Mouse (Mus musculus) lung, embryonic 14.5 days (tissue): ENCODE measurements around the gene Aif1. TPM values are rescaled to one million over a fixed set of nuclear protein-coding genes. Genes with fewer than 3 reads are reported as not detected.
A peak's percentile ranks its signal among the peaks of the same experiment; 100 is the strongest.

Experiments
- ATAC-seq: fragments of 200-750 bp; cut with Nextera tagmentation; 2 replicates; pipeline ENCODE4 v1.8.0; 2017; ENCODE audit warnings: mild to moderate bottlenecking, moderate TSS enrichment, moderate library complexity; ENCODE audit not compliant: insufficient read depth
- DNase-seq: peaks from one replicate; pipeline ENCODE4 v3.0.0-alpha.2; 2015
- H3K27ac ChIP-seq: fragments of 300-500 bp; sonication (generic); 2 replicates; pipeline ENCODE4 v1.5.1; 2014; ENCODE audit warnings: low read depth, mild to moderate bottlenecking, moderate library complexity
- H3K27me3 ChIP-seq: fragments of 300-500 bp; sonication (generic); 2 replicates; pipeline ENCODE4 v1.6.1; 2014; ENCODE audit warnings: low read length, control low read depth; ENCODE audit not compliant: insufficient read depth
- H3K36me3 ChIP-seq: fragments of 300-500 bp; sonication (generic); 2 replicates; pipeline ENCODE4 v1.6.1; 2014; ENCODE audit warnings: control low read depth; ENCODE audit not compliant: insufficient read depth
- H3K4me1 ChIP-seq: fragments of 300-500 bp; sonication (generic); 2 replicates; pipeline ENCODE4 v1.6.1; 2014; ENCODE audit warnings: antibody characterized with exemption, control low read depth; ENCODE audit not compliant: insufficient read depth
- H3K4me2 ChIP-seq: fragments of 300-500 bp; sonication (generic); 2 replicates; pipeline ENCODE4 v1.6.1; 2014; ENCODE audit warnings: mild to moderate bottlenecking
- H3K4me3 ChIP-seq: fragments of 300-500 bp; sonication (generic); 2 replicates; pipeline ENCODE4 v1.5.1; 2014; ENCODE audit warnings: low read depth, low read length
- H3K9ac ChIP-seq: fragments of 300-500 bp; sonication (generic); 2 replicates; pipeline ENCODE4 v1.6.1; 2014
- H3K9me3 ChIP-seq: fragments of 300-500 bp; sonication (generic); 2 replicates; pipeline ENCODE4 v1.6.1; 2016; ENCODE audit warnings: low read depth, low read length, control low read depth
- CTCF ChIP-seq: IDR thresholded peaks from 2 replicates; pipeline ENCODE4 v1.5.1; 2016; ENCODE audit warnings: antibody characterized with exemption, low read depth
- WGBS: fragments of 180-500 bp; shearing (Covaris S2); extraction: QIAGEN DNeasy Blood & Tissue Kit; methylation state at CpG from one replicate; pipeline ENCODE4 v1.1.7; 2014; 5-methylcytosine and 5-hydroxymethylcytosine counted together
- polyA plus RNA-seq: library from polyadenylated mRNA; unstranded; fragments of >200 nt; fragmentation: Nextera tagmentation; extraction: Ambion mirVana; gene quantifications from 2 replicates; pipeline ENCODE4 v1.2.1, GENCODE M21; 2014

The Aif1 gene
- polyA plus RNA-seq, 1 experiment from 2014 or later, result 6.0 TPM

DNA sequence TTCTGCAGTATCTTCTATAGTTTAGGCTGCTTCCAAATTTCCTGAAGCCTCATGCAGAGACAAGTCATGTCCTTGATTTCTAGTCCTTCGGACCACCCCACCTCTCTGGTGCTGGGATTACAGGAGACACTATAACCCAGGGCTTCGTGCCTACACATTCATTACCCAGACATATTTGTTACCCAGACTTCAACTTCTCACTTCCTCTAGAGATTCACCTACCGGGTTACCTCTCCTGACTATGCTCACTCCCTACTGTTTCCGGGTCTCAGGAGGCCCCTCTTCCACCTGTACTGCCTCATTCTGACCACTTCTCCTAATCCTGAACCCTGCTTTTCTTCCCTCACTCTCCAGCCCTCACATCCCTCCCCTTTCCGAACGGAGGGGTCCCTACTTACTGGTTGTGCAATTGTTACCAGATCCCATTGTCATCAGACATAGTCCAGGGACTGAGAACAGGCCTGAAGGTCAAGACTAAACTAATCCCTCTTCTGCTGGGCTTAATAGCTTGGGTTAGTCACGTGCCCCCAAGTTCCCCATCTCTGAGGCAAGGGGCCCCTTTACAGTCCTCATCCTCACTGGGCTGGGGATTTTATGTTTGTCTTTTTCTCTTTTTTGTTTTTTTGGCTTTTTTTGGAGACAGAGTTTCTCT, 12.2 kb upstream of the Aif1 start, which contains the start of gene Lst1:
TSS of gene Lst1 (minus strand) at position 481 of the 652 bp plus-strand sequence.
- 67% methylated on average over 7 of the region's 7 CpGs for WGBS
- no peak for DNase-seq
- no peak for TF ChIP-seq CTCF
- no peak within 1 kb of the TSS for H3K27ac ChIP-seq
- no peak within 1 kb of the TSS for H3K4me3 ChIP-seq
- H3K27me3 ChIP-seq, result no peaks in the 10 kb centered on the region
- no peak within 1 kb of the TSS for H3K4me2 ChIP-seq
- peaks cover 3% of the 10 kb centered on the region; the same call in 1 of the 2 replicates for H3K4me1 ChIP-seq
- H3K9me3 ChIP-seq, result no peaks in the 10 kb centered on the region
- H3K9ac ChIP-seq, result no peak within 1 kb of the TSS
- no peak for ATAC-seq
- H3K36me3 ChIP-seq, result no peaks in the 10 kb centered on the region

DNA sequence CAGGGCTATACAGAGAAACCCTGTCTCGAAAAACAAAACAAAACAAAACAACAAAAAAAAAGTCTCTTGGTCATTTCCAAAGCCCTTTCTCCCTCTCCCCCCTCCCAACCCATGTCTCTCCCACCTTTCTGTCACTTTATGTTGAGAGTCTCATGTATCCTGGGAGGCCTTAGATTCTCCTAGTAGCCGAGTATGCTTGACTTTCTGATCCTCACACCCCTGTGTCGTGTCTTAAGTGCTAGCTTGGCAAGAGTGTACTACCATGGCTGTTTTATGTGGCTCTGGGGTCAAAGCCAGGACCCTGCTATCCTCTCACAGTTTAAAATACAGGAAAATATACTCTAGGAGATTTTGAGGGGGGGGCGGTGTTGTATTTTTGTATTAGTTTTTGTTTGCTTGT, 11.5 kb upstream of the Aif1 start:
- no peak for TF ChIP-seq CTCF
- Histone ChIP-seq H3K36me3 (no peaks in the 10 kb centered on the region), H3K4me1 (peaks cover 3% of the 10 kb centered on the region; the same call in 1 of the 2 replicates), H3K4me2 (no peak overlapping the region), H3K9ac (no peak overlapping the region), H3K27ac (no peak overlapping the region), H3K4me3 (no peak overlapping the region), H3K27me3 (no peaks in the 10 kb centered on the region), H3K9me3 (no peaks in the 10 kb centered on the region)
- DNase-seq, result no peak
- ATAC-seq, result no peak
- 53% methylated on average over 4 of the region's 4 CpGs for WGBS

DNA sequence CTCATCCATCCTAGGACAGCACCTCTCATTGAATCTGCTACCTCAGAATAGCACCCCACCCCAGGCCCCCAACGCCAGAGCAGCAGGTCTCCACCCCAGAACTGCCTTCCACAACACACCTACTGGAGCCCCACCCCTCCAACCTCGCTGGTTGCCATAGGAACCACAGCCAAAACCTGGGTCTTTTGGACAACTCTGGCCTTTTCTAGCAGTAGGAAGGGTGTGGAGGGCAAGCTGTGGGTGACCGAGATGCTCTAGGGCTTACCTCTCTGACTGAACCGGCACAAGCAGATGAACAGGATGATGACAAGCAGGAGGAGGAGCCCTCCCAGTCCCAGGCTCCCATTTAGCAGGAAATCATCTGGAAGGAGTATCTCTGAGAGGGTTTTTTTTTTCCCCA, 10.8 kb upstream of the Aif1 start:
- 2% methylated on average over 4 of the region's 4 CpGs for WGBS
- Histone ChIP-seq H3K9me3 (no peaks in the 10 kb centered on the region), H3K4me2 (peak overlapping the region; percentile 67), H3K36me3 (no peaks in the 10 kb centered on the region), H3K4me3 (peak overlapping the region; percentile 43), H3K27me3 (no peaks in the 10 kb centered on the region), H3K9ac (no peak overlapping the region), H3K4me1 (peaks cover 3% of the 10 kb centered on the region; the same call in 1 of the 2 replicates), H3K27ac (peak overlapping the region; percentile 10; the same call in 1 of the 2 replicates)
- peak; percentile 68; the same call in 1 of the 2 replicates for ATAC-seq
- peak; percentile 52 for DNase-seq
- TF ChIP-seq CTCF, result no peak

DNA sequence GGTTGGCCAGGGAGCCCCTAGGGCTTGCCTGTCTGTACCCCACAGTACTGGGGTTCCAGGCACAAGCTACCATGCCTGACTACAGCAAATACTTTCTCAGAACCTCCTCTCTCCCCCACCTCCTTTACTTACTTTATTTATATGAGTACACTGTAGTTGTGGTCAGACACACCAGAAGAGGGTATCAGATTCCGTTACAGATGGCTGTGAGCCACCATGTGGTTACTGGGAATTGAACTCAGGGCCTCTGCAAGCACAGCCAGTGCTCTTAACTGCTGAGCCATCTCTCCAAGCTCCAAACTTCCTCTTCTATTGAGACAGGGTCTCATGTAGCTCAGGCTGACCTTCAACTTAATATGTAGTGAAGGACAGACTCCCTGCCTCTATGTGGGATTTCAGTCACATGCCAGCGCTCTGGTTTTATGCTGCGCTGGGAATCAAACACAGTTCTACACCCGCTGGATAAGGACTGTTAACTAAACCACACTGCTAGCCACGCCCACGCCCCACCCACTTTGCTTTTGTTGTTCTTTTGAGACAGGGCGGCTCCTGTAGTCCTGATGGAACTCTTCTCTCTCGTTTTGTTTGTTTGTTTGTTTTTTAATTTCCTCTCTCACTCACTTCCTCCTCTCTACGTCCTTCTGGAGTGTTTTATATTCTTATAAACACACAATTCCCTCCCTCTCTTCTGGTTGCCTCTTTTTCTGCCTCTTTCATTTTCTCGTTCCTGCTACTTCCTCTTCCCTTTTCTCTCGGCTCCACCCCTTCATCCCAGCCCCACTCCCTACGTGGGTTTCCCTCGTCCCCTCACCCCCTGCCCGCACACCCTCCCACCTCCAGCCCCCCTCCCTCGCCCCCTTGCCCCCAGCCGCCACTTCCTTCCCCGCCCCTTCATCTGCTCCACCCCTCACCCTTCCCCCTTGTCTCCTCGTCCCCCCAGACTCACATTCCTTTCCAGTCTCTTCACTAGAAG, 10.1 kb upstream of the Aif1 start:
- Histone ChIP-seq H3K36me3 (no peaks in the 10 kb centered on the region), H3K27me3 (no peaks in the 10 kb centered on the region), H3K4me1 (peaks cover 3% of the 10 kb centered on the region; the same call in 1 of the 2 replicates), H3K9me3 (no peaks in the 10 kb centered on the region), H3K27ac (peak overlapping the region; percentile 69; the same call in 1 of the 2 replicates), H3K9ac (peak overlapping the region; percentile 57), H3K4me2 (peak overlapping the region; percentile 67), H3K4me3 (peak overlapping the region; percentile 43)
- no peak for TF ChIP-seq CTCF
- ATAC-seq (peak; percentile 72), DNase-seq (peak; percentile 89)
- 2% methylated on average over 18 of the region's 18 CpGs for WGBS

DNA sequence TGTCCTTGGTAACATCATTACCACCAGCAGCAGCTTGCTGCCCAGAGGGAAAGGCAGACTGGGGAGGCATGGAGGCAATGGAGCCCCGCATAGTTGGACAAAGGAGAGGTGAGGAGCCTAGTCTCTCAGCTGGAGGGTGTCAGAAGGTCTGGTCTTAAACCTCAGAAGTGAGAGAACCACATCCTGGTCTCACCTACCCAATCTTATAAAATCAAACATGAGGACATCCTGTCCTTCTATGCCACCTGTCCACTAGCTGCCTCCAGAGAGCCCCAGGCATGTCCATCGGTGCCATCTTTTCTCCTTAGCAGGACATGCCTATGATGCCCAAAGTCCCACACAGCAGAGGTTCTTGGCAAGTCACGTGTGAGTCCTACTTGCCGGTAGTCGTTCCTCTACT, 4.2 kb upstream of the Aif1 start:
- no peak for DNase-seq
- no peaks in the 10 kb centered on the region for H3K27me3 ChIP-seq
- H3K4me3 ChIP-seq, result no peak overlapping the region
- no peak for TF ChIP-seq CTCF
- 79% methylated on average over 5 of the region's 5 CpGs for WGBS
- no peaks in the 10 kb centered on the region for H3K4me1 ChIP-seq
- no peaks in the 10 kb centered on the region for H3K36me3 ChIP-seq
- ATAC-seq, result no peak
- no peaks in the 10 kb centered on the region for H3K9me3 ChIP-seq
- no peak overlapping the region for H3K27ac ChIP-seq
- no peak overlapping the region for H3K9ac ChIP-seq
- no peak overlapping the region for H3K4me2 ChIP-seq

DNA sequence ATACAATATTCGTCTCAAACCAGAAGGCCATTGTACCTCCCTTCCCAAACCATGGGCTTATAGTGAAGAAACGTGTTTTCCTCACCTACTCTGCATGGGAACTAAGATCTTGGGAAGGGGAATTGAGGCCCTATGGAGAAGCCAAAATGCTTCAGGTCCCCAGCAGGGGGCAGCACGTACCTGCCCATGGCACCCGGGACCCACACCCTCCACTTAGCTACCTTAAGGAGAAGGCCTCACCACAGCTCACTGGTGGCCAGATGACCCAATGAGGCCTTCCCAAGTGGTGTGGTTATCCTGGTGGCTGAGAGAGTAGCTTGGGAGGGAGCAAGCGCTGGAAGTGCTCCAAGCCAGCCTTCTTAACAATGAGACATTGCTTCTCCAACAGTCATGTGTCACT, 2.7 kb upstream of the Aif1 start:
- Histone ChIP-seq H3K36me3 (no peaks in the 10 kb centered on the region), H3K4me1 (no peaks in the 10 kb centered on the region)
- 12% methylated on average over 5 of the region's 5 CpGs for WGBS

DNA sequence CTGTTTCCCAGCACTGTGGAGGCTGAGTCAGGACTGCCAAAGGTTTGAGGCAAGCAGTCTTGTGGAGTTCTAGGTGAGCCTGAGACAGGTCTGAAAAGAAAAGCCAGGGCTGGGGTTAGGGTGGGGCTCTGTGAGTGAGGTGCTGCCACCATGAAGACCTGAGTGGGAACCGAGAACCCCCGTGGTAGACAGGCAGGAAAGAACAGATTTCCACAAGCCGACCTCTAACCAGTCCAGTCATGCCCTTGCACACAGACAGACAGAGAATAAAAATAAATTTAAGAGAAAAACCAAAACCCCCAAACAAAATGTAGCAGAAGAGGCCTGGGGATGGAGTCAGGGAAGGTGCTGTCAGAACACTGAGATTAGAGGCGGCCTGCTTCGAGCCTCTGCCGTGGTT, 486 bp downstream of the Aif1 start:
- no peaks in the 10 kb centered on the region for H3K9me3 ChIP-seq
- H3K4me3 ChIP-seq, result no peak overlapping the region
- no peaks in the 10 kb centered on the region for H3K36me3 ChIP-seq
- H3K4me2 ChIP-seq, result no peak overlapping the region
- no peak overlapping the region for H3K27ac ChIP-seq
- WGBS, result 75% methylated on average over 6 of the region's 6 CpGs
- H3K9ac ChIP-seq, result no peak overlapping the region
- ATAC-seq (no peak), DNase-seq (no peak)
- H3K27me3 ChIP-seq, result no peaks in the 10 kb centered on the region
- no peaks in the 10 kb centered on the region for H3K4me1 ChIP-seq
- no peak for TF ChIP-seq CTCF

More for the DNA sequence above, 2.7 kb upstream of the Aif1 start:
- no peaks in the 10 kb centered on the region for H3K9me3 ChIP-seq
- H3K27ac ChIP-seq, result no peak overlapping the region
- peak; percentile 84 for DNase-seq
- H3K4me2 ChIP-seq, result no peak overlapping the region
- TF ChIP-seq CTCF, result peak; percentile 94
- H3K9ac ChIP-seq, result no peak overlapping the region
- no peaks in the 10 kb centered on the region for H3K27me3 ChIP-seq
- H3K4me3 ChIP-seq, result no peak overlapping the region
- peak; percentile 82 for ATAC-seq
